Mouse (Mus musculus) lung, adult 2 months (tissue): ENCODE data around the gene Kif2c.

Experiments used
- CTCF ChIP-seq: fragments of 200-500 bp; IDR thresholded peaks from 2 replicates; pipeline ENCODE4 v1.5.1; 2011; ENCODE audit warnings: mild to moderate bottlenecking, low read length, control low read depth; ENCODE audit not compliant: insufficient read depth
- POLR2A ChIP-seq: fragments of 200-500 bp; IDR thresholded peaks from 2 replicates; pipeline ENCODE4 v1.6.1; 2011; ENCODE audit warnings: low read depth, mild to moderate bottlenecking, control low read depth, low read length, borderline replicate concordance; ENCODE audit errors: extremely low read depth

DNA sequence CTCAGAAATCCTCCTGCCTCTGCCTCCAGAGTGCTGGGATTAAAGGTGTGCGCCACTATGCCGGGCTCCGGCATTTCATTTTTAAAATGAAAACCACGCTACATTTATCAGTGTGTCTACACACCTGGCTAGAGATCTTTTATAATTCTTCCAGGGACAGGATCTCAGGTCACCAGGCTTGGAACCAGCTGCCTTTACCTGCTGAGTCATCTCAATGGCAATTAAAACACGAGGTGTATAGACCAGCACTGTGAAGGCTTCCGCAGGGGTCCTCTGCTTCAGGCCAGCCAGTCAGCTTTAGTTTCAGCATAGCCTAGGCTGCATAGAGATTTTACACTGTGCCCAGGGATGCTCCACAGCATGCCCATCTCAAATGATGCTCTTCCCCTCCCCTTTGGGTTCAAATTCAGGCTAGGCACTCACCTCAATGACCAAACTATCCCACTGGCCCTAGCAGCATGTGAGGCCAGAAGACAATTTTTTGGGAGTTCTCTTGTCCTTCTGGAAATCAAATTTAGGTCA lies 32.2 kb downstream of the Kif2c start:
- TF ChIP-seq POLR2A = no peak
- TF ChIP-seq CTCF = no peak
